35 mouse cellular contexts compared by ENCODE assay signal in genomic region chr2:104147910-104148561, GRCm38 (mm10). TPM values are rescaled to one million over a fixed set of nuclear protein-coding genes. Genes with fewer than 3 reads are reported as not detected.
DNase-seq lines count a peak whose midpoint lies in the region; ATAC-seq and TF ChIP-seq lines count a peak whose summit lies in the region.
"Had no signal": no experiment of that assay in that cellular context is flagged by ENCODE, and none has a peak within 500 bp of the region (broad histone marks: within the 10 kb centered on the region; RNA-seq: fewer than 3 reads in every experiment).

No protein-coding gene starts in this region.

- peak; percentile 38 to 59 for DNase-seq in cerebellum, postnatal 10 days
- DNase-seq in cerebellum, adult 11 months: no peak
- no peak for DNase-seq in gastrocnemius, adult 2 months
- no peak for DNase-seq in gastrocnemius, postnatal 25 days
- DNase-seq in kidney, postnatal 14 days: no peak
- no peak for DNase-seq in spleen, postnatal 4 days (ENCODE audit: low spot score in 2 of 2)
- DNase-seq: adrenal gland, adult 8-10 months; embryo, embryonic 11 days; heart, adult 2 months; heart, postnatal 10 days; layer of hippocampus, postnatal 36 days; left cerebral cortex, postnatal 4 days; liver, embryonic 13.5 days; lung, adult 18-20 months; lung, postnatal 4 days; retina, postnatal 1 day; right cerebral cortex, postnatal 14 days; thymus, postnatal 14 days had no signal

- WGBS in kidney, embryonic 15.5 days: 28% methylated on average over 4 of the region's 4 CpGs

- H3K4me1 ChIP-seq in kidney, embryonic 15.5 days: peaks cover 16% of the 10 kb centered on the region
- H3K4me1 ChIP-seq in brown adipose tissue, adult 24 weeks (ENCODE audit: control insufficient read depth, insufficient read depth, insufficient read length, low read length): peaks cover 3% of the 10 kb centered on the region; the same call in 1 of the 2 replicates
- H3K4me1 ChIP-seq: embryonic facial prominence, embryonic 13.5 days; limb, embryonic 15.5 days; midbrain, embryonic 13.5 days; neural tube, embryonic 15.5 days had no signal

- H3K9me3 ChIP-seq in kidney, embryonic 15.5 days (replicated peaks): no peaks in the 10 kb centered on the region
- H3K9me3 ChIP-seq: embryonic facial prominence, embryonic 13.5 days; G1E; heart, embryonic 13.5 days; limb, embryonic 15.5 days; liver, embryonic 13.5 days; neural tube, embryonic 15.5 days had no signal

- no peaks in the 10 kb centered on the region for H3K27me3 ChIP-seq in kidney, embryonic 15.5 days
- H3K27me3 ChIP-seq: embryonic facial prominence, embryonic 13.5 days; heart, embryonic 13.5 days; limb, embryonic 15.5 days; liver, embryonic 13.5 days; midbrain, embryonic 13.5 days; neural tube, embryonic 15.5 days had no signal

- H3K27ac ChIP-seq in gastrocnemius, adult 2 months: peak overlapping the region; percentile 89
- peak overlapping the region; percentile 66 for H3K27ac ChIP-seq in kidney, embryonic 15.5 days
- H3K27ac ChIP-seq in brown adipose tissue, adult 24 weeks (replicated peaks; ENCODE audit: low read depth, low read length): peak overlapping the region; percentile 12
- H3K27ac ChIP-seq: embryonic facial prominence, embryonic 13.5 days; heart, adult 2 months; heart, embryonic 13.5 days; limb, embryonic 15.5 days; liver, embryonic 13.5 days; midbrain, embryonic 13.5 days; neural tube, embryonic 15.5 days had no signal

- H3K36me3 ChIP-seq in kidney, embryonic 15.5 days: no peaks in the 10 kb centered on the region
- H3K36me3 ChIP-seq: embryonic facial prominence, embryonic 13.5 days; G1E; heart, embryonic 13.5 days; limb, embryonic 15.5 days; liver, embryonic 13.5 days had no signal

- TF ChIP-seq CTCF in gastrocnemius, adult 2 months (IDR thresholded peaks at IDR 0.05): no peak

- intact Hi-C loops in gastrocnemius, adult 2 months (cut with DNase I): no loop called here

- no peak overlapping the region for H3K9ac ChIP-seq in kidney, embryonic 15.5 days
- H3K9ac ChIP-seq: embryonic facial prominence, embryonic 13.5 days; heart, embryonic 13.5 days; limb, embryonic 15.5 days; liver, embryonic 13.5 days; midbrain, embryonic 13.5 days; neural tube, embryonic 15.5 days had no signal

- no peak overlapping the region for H3K4me2 ChIP-seq in kidney, embryonic 15.5 days
- H3K4me2 ChIP-seq: embryonic facial prominence, embryonic 13.5 days; heart, embryonic 13.5 days; limb, embryonic 15.5 days; liver, embryonic 13.5 days; midbrain, embryonic 13.5 days; neural tube, embryonic 15.5 days had no signal

- ATAC-seq in kidney, embryonic 15.5 days (replicated peaks; ENCODE audit: low FRiP score): peak; percentile 81
- ATAC-seq: hindbrain, embryonic 16.5 days; lung, postnatal 0 days; midbrain, embryonic 13.5 days had no signal

- no peak overlapping the region for H3K4me3 ChIP-seq in gastrocnemius, adult 2 months
- H3K4me3 ChIP-seq in kidney, embryonic 15.5 days (replicated peaks): no peak overlapping the region
- no peak overlapping the region for H3K4me3 ChIP-seq in brown adipose tissue, adult 24 weeks (ENCODE audit: insufficient read depth, low read depth, low read length)
- H3K4me3 ChIP-seq: embryonic facial prominence, embryonic 13.5 days; erythroblast, embryonic 14.5 days; heart, adult 2 months; heart, embryonic 13.5 days; limb, embryonic 15.5 days; liver, embryonic 13.5 days; megakaryocyte, embryonic 14.5 days; midbrain, embryonic 13.5 days; neural tube, embryonic 15.5 days had no signal

RNA-seq across cellular contexts. Expression of gene A930018P22Rik, which starts 25.5 kb away (rescaled TPM):
- total RNA-seq in gastrocnemius, adult 2 months (2021): under 1 TPM; 0.39 to 0.61 TPM
- 1 to 10 TPM; 1.0 to 1.3 TPM for total RNA-seq in gastrocnemius, postnatal 25 days (2021)
- polyA plus RNA-seq in kidney, embryonic 15.5 days (2015; fragmentation: Nextera tagmentation; extraction: Ambion mirVana): 0.19 TPM in 1 of 2 replicates, not detected in the other
- polyA plus RNA-seq in brown adipose tissue, adult 24 weeks (2012; ENCODE audit: insufficient read depth, insufficient read length, missing spikeins): 1.3 TPM in 1 of 2 replicates, not detected in the other
- total RNA-seq: G1E; hematopoietic stem cell, adult 5-6 weeks; layer of hippocampus, postnatal 36 days; left cerebral cortex, postnatal 4 days; monocyte, adult 5-6 weeks had no signal
- polyA plus RNA-seq: embryonic facial prominence, embryonic 13.5 days; forebrain, embryonic 11.5 days; G1E; heart, adult 2 months; hindbrain, embryonic 16.5 days; intestine, embryonic 14.5 days; large intestine, adult 2 months; limb, embryonic 15.5 days; midbrain, embryonic 13.5 days; neural tube, embryonic 15.5 days had no signal

RNA-seq across cellular contexts. Expression of gene Cd59a, which starts 52.4 kb away (rescaled TPM):
- total RNA-seq in gastrocnemius, adult 2 months (2021): 10 to 100 TPM; 14.3 to 18.4 TPM
- total RNA-seq in gastrocnemius, postnatal 25 days (2021): 10 to 100 TPM; 16.3 to 22.5 TPM
- 39.8 and 41.6 TPM in 2 replicates for polyA plus RNA-seq in kidney, embryonic 15.5 days (2015; fragmentation: Nextera tagmentation; extraction: Ambion mirVana)
- 174 and 250 TPM in 2 replicates for polyA plus RNA-seq in brown adipose tissue, adult 24 weeks (2012; ENCODE audit: insufficient read depth, insufficient read length, missing spikeins)

Comparison
In these comparisons a context has a peak if more than half of its experiments do, and no peak if none do; other contexts are left out.
1. DNase-seq: peak in cerebellum, postnatal 10 days (2 of 2); none in cerebellum, adult 11 months (single experiment), gastrocnemius, adult 2 months (single experiment), gastrocnemius, postnatal 25 days (single experiment), kidney, postnatal 14 days (single experiment) and spleen, postnatal 4 days (0 of 2).
2. H3K27ac ChIP-seq: peak in every context shown above with its lines; median percentile 89 in gastrocnemius, adult 2 months; 66 in kidney, embryonic 15.5 days; 12 in brown adipose tissue, adult 24 weeks.